Mouse (Mus musculus) activated CD4-positive, CD25-positive, alpha-beta regulatory T cell (primary cell): ENCODE results near the gene Atic. TPM values are rescaled to one million over a fixed set of nuclear protein-coding genes. Genes with fewer than 3 reads are reported as not detected.

Source experiments
- polyA plus RNA-seq, 2 experiments: library from polyadenylated mRNA; unstranded; fragments of 100-300 nt; shearing (Covaris generic); gene quantifications; one replicate each; pipeline ENCODE4 v1.2.1; 2017

The Atic gene
- polyA plus RNA-seq = 10 to 100 TPM; 18.4 to 27.8 TPM

DNA sequence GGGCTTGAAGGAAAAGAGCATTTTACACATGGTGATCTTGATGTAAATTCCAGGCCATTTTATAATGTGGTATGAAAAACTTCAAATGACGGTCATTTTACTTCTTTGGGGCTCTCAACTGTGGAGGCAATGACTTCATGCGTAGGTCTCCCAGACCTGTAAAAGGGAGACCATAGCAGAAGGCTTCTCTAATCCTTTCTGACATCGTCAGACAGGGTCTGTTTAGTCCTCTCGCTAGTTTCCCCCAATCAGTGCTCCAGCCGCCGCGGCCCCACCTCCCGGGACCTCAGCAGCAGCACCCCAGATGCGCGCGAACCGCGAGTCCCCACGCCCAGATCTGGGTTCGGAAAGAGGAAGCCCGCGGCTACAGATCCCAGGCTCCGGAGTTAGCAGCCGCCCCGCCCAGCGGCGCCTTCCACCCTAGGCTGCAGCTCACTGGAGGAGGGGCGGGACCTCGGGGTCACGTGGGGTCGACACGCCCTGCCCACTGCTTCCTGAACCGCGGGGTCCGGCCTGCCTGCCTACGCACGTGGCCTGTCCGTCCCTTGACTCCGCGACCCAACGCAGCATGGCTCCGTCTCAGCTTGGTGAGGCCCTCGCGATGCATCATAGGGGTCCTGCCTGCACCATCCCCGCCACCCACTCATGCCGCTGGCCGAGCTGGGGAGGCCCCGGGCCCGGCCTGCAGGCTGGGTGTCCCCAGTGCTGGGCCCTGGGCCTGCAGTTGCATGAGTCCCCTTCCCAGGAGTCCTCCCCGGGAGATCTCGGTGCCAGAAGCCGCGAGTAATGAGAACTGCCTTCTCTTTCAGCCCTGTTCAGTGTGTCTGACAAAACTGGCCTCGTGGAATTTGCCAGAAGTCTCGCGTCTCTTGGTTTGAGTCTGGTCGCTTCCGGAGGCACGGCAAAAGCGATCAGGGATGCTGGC, at the start of gene Atic:
Gene Atic, plus strand, starts transcription at position 463 of the 925 bp plus-strand sequence.

Other genes starting within 250 kb of the Atic start
- under 1 TPM in 1 of 2 experiments, not detected in 1; 0.37 TPM for gene Abca12, start 142.2 kb upstream of the Atic start, polyA plus RNA-seq
- 1 to 10 TPM in 1 of 2 experiments, under 1 TPM in 1; 0.08 to 2.6 TPM for gene Fn1, start 96.0 kb downstream of the Atic start, polyA plus RNA-seq